Mouse (Mus musculus): ENCODE measurements around the gene Cd37. TPM values are rescaled to one million over a fixed set of nuclear protein-coding genes. Genes with fewer than 3 reads are reported as not detected.

The Cd37 gene
- polyA plus RNA-seq, 1 experiment from 2014 or later, result 1.4 TPM

- Histone ChIP-seq H3K4me1 (ENCODE audit: control insufficient read depth, insufficient read depth, low read length) (peaks cover 16% of the 10 kb centered on the region), H3K4me3 (ENCODE audit: low read depth, low read length) (peak within 1 kb of the TSS; percentile 65), H3K4me2 (ENCODE audit: low read length) (peak within 1 kb of the TSS; percentile 84), H3K9me3 (replicated peaks; ENCODE audit: control insufficient read depth, low read length) (no peaks in the 10 kb centered on the region), H3K36me3 (ENCODE audit: control insufficient read depth, insufficient read depth, low read length) (peaks cover 29% of the 10 kb centered on the region), H3K27me3 (replicated peaks; ENCODE audit: control insufficient read depth, insufficient read depth, low read length) (peaks cover 5% of the 10 kb centered on the region; the same call in 1 of the 2 replicates), H3K9ac (ENCODE audit: low read length) (peak within 1 kb of the TSS; percentile 95), H3K27ac (ENCODE audit: low read depth, low read length) (peak within 1 kb of the TSS; percentile 90)
- under 1% methylated on average over 47 of the region's 55 CpGs for WGBS
- DNase-seq (ENCODE audit: low spot score), result peak; percentile 69
- ATAC-seq, result peak; percentile 58
These were observed 23.1 kb downstream of the Cd37 start, which contains the start of gene Tead2 for GRCm38 (mm10) chr7:45215673-45216441. Gene Tead2, plus strand, starts transcription at chr7:45215753.

- DNase-seq (ENCODE audit: low spot score) (no peak), ATAC-seq (no peak)
- Histone ChIP-seq H3K36me3 (ENCODE audit: control insufficient read depth, insufficient read depth, low read length) (peaks cover 7% of the 10 kb centered on the region; the same call in 1 of the 2 replicates), H3K9me3 (replicated peaks; ENCODE audit: control insufficient read depth, low read length) (no peaks in the 10 kb centered on the region), H3K4me1 (ENCODE audit: control insufficient read depth, insufficient read depth, low read length) (peaks cover 16% of the 10 kb centered on the region), H3K27ac (ENCODE audit: low read depth, low read length) (no peak overlapping the region), H3K4me2 (ENCODE audit: low read length) (no peak overlapping the region), H3K9ac (ENCODE audit: low read length) (no peak overlapping the region), H3K4me3 (ENCODE audit: low read depth, low read length) (no peak overlapping the region), H3K27me3 (replicated peaks; ENCODE audit: control insufficient read depth, insufficient read depth, low read length) (peaks cover 14% of the 10 kb centered on the region; the same call in 1 of the 2 replicates)
- 67% methylated on average over 5 of the region's 5 CpGs for whole genome bisulfite sequencing
These were observed 25.2 kb downstream of the Cd37 start for GRCm38 (mm10) chr7:45213708-45214107.

GRCm38 (mm10) chr7:45212356-45212755 lies 26.6 kb downstream of the Cd37 start:
- no peak for ATAC-seq
- WGBS, result 80% methylated on average over 7 of the region's 7 CpGs

GRCm38 (mm10) chr7:45211851-45212251 lies 27.1 kb downstream of the Cd37 start, which contains the start of gene Dkkl1:
Gene Dkkl1, minus strand, starts transcription at chr7:45212147.
- H3K9me3 ChIP-seq (replicated peaks; ENCODE audit: control insufficient read depth, low read length), result 0 out of 2 replicates have a peak, but pooled peaks cover 2% of the 10 kb centered on the region
- H3K4me2 ChIP-seq (ENCODE audit: low read length), result no peak within 1 kb of the TSS
- DNase-seq (ENCODE audit: low spot score) (no peak), ATAC-seq (no peak)
- H3K4me3 ChIP-seq (ENCODE audit: low read depth, low read length), result no peak within 1 kb of the TSS
- no peaks in the 10 kb centered on the region for H3K36me3 ChIP-seq (ENCODE audit: control insufficient read depth, insufficient read depth, low read length)
- peaks cover 14% of the 10 kb centered on the region; the same call in 1 of the 2 replicates for H3K27me3 ChIP-seq (replicated peaks; ENCODE audit: control insufficient read depth, insufficient read depth, low read length)
- H3K27ac ChIP-seq (ENCODE audit: low read depth, low read length), result no peak within 1 kb of the TSS
- 8% methylated on average over 17 of the region's 17 CpGs for WGBS
- peaks cover 7% of the 10 kb centered on the region; the same call in 1 of the 2 replicates for H3K4me1 ChIP-seq (ENCODE audit: control insufficient read depth, insufficient read depth, low read length)
- H3K9ac ChIP-seq (ENCODE audit: low read length), result no peak within 1 kb of the TSS

More at GRCm38 (mm10) chr7:45212356-45212755, 26.6 kb downstream of the Cd37 start:
- 0 out of 2 replicates have a peak, but pooled peaks cover 2% of the 10 kb centered on the region for H3K9me3 ChIP-seq (replicated peaks; ENCODE audit: control insufficient read depth, low read length)
- H3K27me3 ChIP-seq (replicated peaks; ENCODE audit: control insufficient read depth, insufficient read depth, low read length), result peaks cover 14% of the 10 kb centered on the region; the same call in 1 of the 2 replicates
- DNase-seq (ENCODE audit: low spot score), result no peak
- H3K4me1 ChIP-seq (ENCODE audit: control insufficient read depth, insufficient read depth, low read length), result peaks cover 12% of the 10 kb centered on the region
- no peak overlapping the region for H3K4me3 ChIP-seq (ENCODE audit: low read depth, low read length)
- H3K36me3 ChIP-seq (ENCODE audit: control insufficient read depth, insufficient read depth, low read length), result no peaks in the 10 kb centered on the region
- H3K4me2 ChIP-seq (ENCODE audit: low read length), result no peak overlapping the region
- no peak overlapping the region for H3K27ac ChIP-seq (ENCODE audit: low read depth, low read length)
- H3K9ac ChIP-seq (ENCODE audit: low read length), result no peak overlapping the region

- Histone ChIP-seq H3K4me2 (ENCODE audit: low read length) (no peak overlapping the region), H3K36me3 (ENCODE audit: control insufficient read depth, insufficient read depth, low read length) (no peaks in the 10 kb centered on the region), H3K9me3 (replicated peaks; ENCODE audit: control insufficient read depth, low read length) (0 out of 2 replicates have a peak, but pooled peaks cover 2% of the 10 kb centered on the region), H3K27ac (ENCODE audit: low read depth, low read length) (no peak overlapping the region), H3K27me3 (replicated peaks; ENCODE audit: control insufficient read depth, insufficient read depth, low read length) (peaks cover 14% of the 10 kb centered on the region; the same call in 1 of the 2 replicates), H3K4me1 (ENCODE audit: control insufficient read depth, insufficient read depth, low read length) (peaks cover 2% of the 10 kb centered on the region; the same call in 1 of the 2 replicates), H3K4me3 (ENCODE audit: low read depth, low read length) (no peak overlapping the region), H3K9ac (ENCODE audit: low read length) (no peak overlapping the region)
- ATAC-seq (no peak), DNase-seq (ENCODE audit: low spot score) (no peak)
- WGBS, result 80% methylated on average over 10 of the region's 10 CpGs
These were observed 27.8 kb downstream of the Cd37 start for GRCm38 (mm10) chr7:45211070-45211469.

- 0 out of 2 replicates have a peak, but pooled peaks cover 2% of the 10 kb centered on the region for H3K9me3 ChIP-seq (replicated peaks; ENCODE audit: control insufficient read depth, low read length)
- no peak overlapping the region for H3K9ac ChIP-seq (ENCODE audit: low read length)
- H3K27me3 ChIP-seq (replicated peaks; ENCODE audit: control insufficient read depth, insufficient read depth, low read length), result peaks cover 16% of the 10 kb centered on the region; the same call in 1 of the 2 replicates
- no peaks in the 10 kb centered on the region for H3K36me3 ChIP-seq (ENCODE audit: control insufficient read depth, insufficient read depth, low read length)
- 82% methylated on average over 6 of the region's 6 CpGs for WGBS
- H3K4me1 ChIP-seq (ENCODE audit: control insufficient read depth, insufficient read depth, low read length), result no peaks in the 10 kb centered on the region
- no peak overlapping the region for H3K4me3 ChIP-seq (ENCODE audit: low read depth, low read length)
- H3K27ac ChIP-seq (ENCODE audit: low read depth, low read length), result no peak overlapping the region
- no peak overlapping the region for H3K4me2 ChIP-seq (ENCODE audit: low read length)
- ATAC-seq (no peak), DNase-seq (ENCODE audit: low spot score) (no peak)
These were observed 30.7 kb downstream of the Cd37 start for GRCm38 (mm10) chr7:45208260-45208659.

- ATAC-seq (peak; percentile 99), DNase-seq (ENCODE audit: low spot score) (peak; percentile 99)
- H3K4me1 ChIP-seq (ENCODE audit: control insufficient read depth, insufficient read depth, low read length), result no peaks in the 10 kb centered on the region
- WGBS, result 10% methylated on average over 43 of the region's 44 CpGs
- 0 out of 2 replicates have a peak, but pooled peaks cover 2% of the 10 kb centered on the region for H3K9me3 ChIP-seq (replicated peaks; ENCODE audit: control insufficient read depth, low read length)
- H3K36me3 ChIP-seq (ENCODE audit: control insufficient read depth, insufficient read depth, low read length), result no peaks in the 10 kb centered on the region
- peak within 1 kb of the TSS; percentile 61 for H3K9ac ChIP-seq (ENCODE audit: low read length)
- H3K4me2 ChIP-seq (ENCODE audit: low read length), result peak within 1 kb of the TSS; percentile 51
- H3K27me3 ChIP-seq (replicated peaks; ENCODE audit: control insufficient read depth, insufficient read depth, low read length), result 0 out of 2 replicates have a peak, but pooled peaks cover 3% of the 10 kb centered on the region
- H3K4me3 ChIP-seq (ENCODE audit: low read depth, low read length), result peak within 1 kb of the TSS; percentile 39
- 0 out of 2 replicates have a peak within 1 kb of the TSS, but pooled peaks have one; percentile 14 for H3K27ac ChIP-seq (ENCODE audit: low read depth, low read length)
These were observed 34.4 kb downstream of the Cd37 start, which contains the start of gene Ccdc155 for GRCm38 (mm10) chr7:45204380-45205143. Gene Ccdc155, minus strand, starts transcription at chr7:45204892.

GRCm38 (mm10) chr7:45202654-45203053 lies 36.3 kb downstream of the Cd37 start:
- no peak for ATAC-seq
- Histone ChIP-seq H3K4me2 (ENCODE audit: low read length) (no peak overlapping the region), H3K27ac (ENCODE audit: low read depth, low read length) (no peak overlapping the region), H3K36me3 (ENCODE audit: control insufficient read depth, insufficient read depth, low read length) (no peaks in the 10 kb centered on the region), H3K9ac (ENCODE audit: low read length) (no peak overlapping the region), H3K9me3 (replicated peaks; ENCODE audit: control insufficient read depth, low read length) (no peaks in the 10 kb centered on the region), H3K4me3 (ENCODE audit: low read depth, low read length) (no peak overlapping the region), H3K27me3 (replicated peaks; ENCODE audit: control insufficient read depth, insufficient read depth, low read length) (0 out of 2 replicates have a peak, but pooled peaks cover 3% of the 10 kb centered on the region), H3K4me1 (ENCODE audit: control insufficient read depth, insufficient read depth, low read length) (no peaks in the 10 kb centered on the region)
- WGBS, result 65% methylated on average over 10 of the region's 10 CpGs
- no peak for DNase-seq (ENCODE audit: low spot score)

Measured in forebrain, embryonic 14.5 days (tissue).